Mouse (Mus musculus): ENCODE measurements around the gene Hspa1l. TPM values are rescaled to one million over a fixed set of nuclear protein-coding genes. Genes with fewer than 3 reads are reported as not detected.
A peak's percentile ranks its signal among the peaks of the same experiment; 100 is the strongest.

Gene Hspa1l
- polyA plus RNA-seq, 2 experiments: 0.47 to 0.85 TPM

GRCm38 (mm10) chr17:34977000-34977399, 4.5 kb downstream of the Hspa1l start:
- no peaks in the 10 kb centered on the region for H3K36me3 ChIP-seq (ENCODE audit: control insufficient read depth, insufficient read depth, low read length)
- no peak overlapping the region for H3K9ac ChIP-seq (ENCODE audit: low read depth, low read length, severe bottlenecking)
- H3K4me1 ChIP-seq (ENCODE audit: control insufficient read depth, insufficient read depth, low read length): peaks cover 10% of the 10 kb centered on the region
- TF ChIP-seq POLR2A (IDR thresholded peaks at IDR 0.05; ENCODE audit: borderline replicate concordance, extremely low read depth, insufficient read depth, insufficient read length): no peak
- 93% methylated on average over 20 of the region's 20 CpGs for WGBS
- DNase-seq (ENCODE audit: low spot score) (no peak), ATAC-seq (ENCODE audit: low FRiP score, low read depth) (no peak)
- no peak overlapping the region for H3K4me2 ChIP-seq (replicated peaks; ENCODE audit: low read depth, low read length, severe bottlenecking)
- H3K27me3 ChIP-seq (ENCODE audit: control insufficient read depth, insufficient read depth, low read length): no peaks in the 10 kb centered on the region
- no peak overlapping the region for H3K27ac ChIP-seq (replicated peaks; ENCODE audit: low read depth, low read length)
- no peak overlapping the region for H3K4me3 ChIP-seq (replicated peaks; ENCODE audit: low read length)
- no peaks in the 10 kb centered on the region for H3K9me3 ChIP-seq (ENCODE audit: control insufficient read depth, low read length)

- Histone ChIP-seq H3K27me3 (ENCODE audit: control insufficient read depth, insufficient read depth, low read length) (no peaks in the 10 kb centered on the region), H3K27ac (replicated peaks; ENCODE audit: low read depth, low read length) (no peak overlapping the region), H3K9me3 (ENCODE audit: control insufficient read depth, low read length) (no peaks in the 10 kb centered on the region), H3K9ac (ENCODE audit: low read depth, low read length, severe bottlenecking) (no peak overlapping the region), H3K36me3 (ENCODE audit: control insufficient read depth, insufficient read depth, low read length) (no peaks in the 10 kb centered on the region), H3K4me1 (ENCODE audit: control insufficient read depth, insufficient read depth, low read length) (peaks cover 8% of the 10 kb centered on the region), H3K4me2 (replicated peaks; ENCODE audit: low read depth, low read length, severe bottlenecking) (no peak overlapping the region), H3K4me3 (replicated peaks; ENCODE audit: low read length) (no peak overlapping the region)
- no peak for DNase-seq (ENCODE audit: low spot score)
- 90% methylated on average over 27 of the region's 27 CpGs for WGBS
- ATAC-seq (ENCODE audit: low FRiP score, low read depth): no peak
- TF ChIP-seq POLR2A (IDR thresholded peaks at IDR 0.05; ENCODE audit: borderline replicate concordance, extremely low read depth, insufficient read depth, insufficient read length): no peak
Observed at GRCm38 (mm10) chr17:34978239-34978638, 5.7 kb downstream of the Hspa1l start.

- ATAC-seq (ENCODE audit: low FRiP score, low read depth) (no peak), DNase-seq (ENCODE audit: low spot score) (no peak)
- Histone ChIP-seq H3K9ac (ENCODE audit: low read depth, low read length, severe bottlenecking) (no peak overlapping the region), H3K4me1 (ENCODE audit: control insufficient read depth, insufficient read depth, low read length) (peaks cover 8% of the 10 kb centered on the region), H3K27me3 (ENCODE audit: control insufficient read depth, insufficient read depth, low read length) (no peaks in the 10 kb centered on the region), H3K4me3 (replicated peaks; ENCODE audit: low read length) (no peak overlapping the region), H3K36me3 (ENCODE audit: control insufficient read depth, insufficient read depth, low read length) (no peaks in the 10 kb centered on the region), H3K27ac (replicated peaks; ENCODE audit: low read depth, low read length) (no peak overlapping the region), H3K9me3 (ENCODE audit: control insufficient read depth, low read length) (no peaks in the 10 kb centered on the region), H3K4me2 (replicated peaks; ENCODE audit: low read depth, low read length, severe bottlenecking) (no peak overlapping the region)
- 88% methylated on average over 4 of the region's 4 CpGs for WGBS
- no peak for TF ChIP-seq POLR2A (IDR thresholded peaks at IDR 0.05; ENCODE audit: borderline replicate concordance, extremely low read depth, insufficient read depth, insufficient read length)
Observed at GRCm38 (mm10) chr17:34979631-34980030, 7.1 kb downstream of the Hspa1l start.

- Histone ChIP-seq H3K4me1 (ENCODE audit: control insufficient read depth, insufficient read depth, low read length) (peaks cover 8% of the 10 kb centered on the region), H3K9ac (ENCODE audit: low read depth, low read length, severe bottlenecking) (peak overlapping the region; percentile 91), H3K27ac (replicated peaks; ENCODE audit: low read depth, low read length) (peak overlapping the region; percentile 98; the same call in 1 of the 2 replicates), H3K9me3 (ENCODE audit: control insufficient read depth, low read length) (no peaks in the 10 kb centered on the region), H3K27me3 (ENCODE audit: control insufficient read depth, insufficient read depth, low read length) (no peaks in the 10 kb centered on the region), H3K4me2 (replicated peaks; ENCODE audit: low read depth, low read length, severe bottlenecking) (peak overlapping the region; percentile 66), H3K36me3 (ENCODE audit: control insufficient read depth, insufficient read depth, low read length) (peaks cover 9% of the 10 kb centered on the region), H3K4me3 (replicated peaks; ENCODE audit: low read length) (peak overlapping the region; percentile 86)
- ATAC-seq (ENCODE audit: low FRiP score, low read depth) (no peak), DNase-seq (ENCODE audit: low spot score) (peak; percentile 75)
- TF ChIP-seq POLR2A (IDR thresholded peaks at IDR 0.05; ENCODE audit: borderline replicate concordance, extremely low read depth, insufficient read depth, insufficient read length): no peak
- 16% methylated on average over 2 of the region's 2 CpGs for WGBS
Observed at GRCm38 (mm10) chr17:34980655-34981054, 8.2 kb downstream of the Hspa1l start.

- Histone ChIP-seq H3K4me1 (ENCODE audit: control insufficient read depth, insufficient read depth, low read length) (peaks cover 8% of the 10 kb centered on the region), H3K4me2 (replicated peaks; ENCODE audit: low read depth, low read length, severe bottlenecking) (peak within 1 kb of the TSS; percentile 66), H3K9ac (ENCODE audit: low read depth, low read length, severe bottlenecking) (peak within 1 kb of the TSS; percentile 91), H3K27ac (replicated peaks; ENCODE audit: low read depth, low read length) (peak within 1 kb of the TSS; percentile 98), H3K9me3 (ENCODE audit: control insufficient read depth, low read length) (no peaks in the 10 kb centered on the region), H3K27me3 (ENCODE audit: control insufficient read depth, insufficient read depth, low read length) (no peaks in the 10 kb centered on the region), H3K36me3 (ENCODE audit: control insufficient read depth, insufficient read depth, low read length) (peaks cover 20% of the 10 kb centered on the region), H3K4me3 (replicated peaks; ENCODE audit: low read length) (peak within 1 kb of the TSS; percentile 86)
- peak; percentile 25; the same call in 1 of the 2 replicates for TF ChIP-seq POLR2A (IDR thresholded peaks at IDR 0.05; ENCODE audit: borderline replicate concordance, extremely low read depth, insufficient read depth, insufficient read length)
- peak; percentile 96 for ATAC-seq (ENCODE audit: low FRiP score, low read depth)
- peak; percentile 94 for DNase-seq (ENCODE audit: low spot score)
- WGBS: under 1% methylated on average over 58 of the region's 58 CpGs
Observed at GRCm38 (mm10) chr17:34981690-34982180, 9.2 kb downstream of the Hspa1l start, which contains the start of gene Lsm2. Gene Lsm2 (plus strand): TSS chr17:34981862.

Measured in limb, embryonic 14.5 days (tissue).